Mouse (Mus musculus) cerebellum, adult 2 months (tissue): ENCODE data around the gene Gna13.

Experiments used
- CTCF ChIP-seq: fragments of 200-500 bp; IDR thresholded peaks from 2 replicates; pipeline ENCODE4 v1.5.1; 2011; ENCODE audit warnings: low read depth, mild to moderate bottlenecking, control low read depth, low read length, moderate library complexity, borderline replicate concordance; ENCODE audit not compliant: insufficient read depth
- POLR2A ChIP-seq: fragments of 200-500 bp; IDR thresholded peaks from 2 replicates; pipeline ENCODE4 v1.6.1; 2011; ENCODE audit warnings: low read length, control low read depth, borderline replicate concordance; ENCODE audit not compliant: insufficient read depth

DNA sequence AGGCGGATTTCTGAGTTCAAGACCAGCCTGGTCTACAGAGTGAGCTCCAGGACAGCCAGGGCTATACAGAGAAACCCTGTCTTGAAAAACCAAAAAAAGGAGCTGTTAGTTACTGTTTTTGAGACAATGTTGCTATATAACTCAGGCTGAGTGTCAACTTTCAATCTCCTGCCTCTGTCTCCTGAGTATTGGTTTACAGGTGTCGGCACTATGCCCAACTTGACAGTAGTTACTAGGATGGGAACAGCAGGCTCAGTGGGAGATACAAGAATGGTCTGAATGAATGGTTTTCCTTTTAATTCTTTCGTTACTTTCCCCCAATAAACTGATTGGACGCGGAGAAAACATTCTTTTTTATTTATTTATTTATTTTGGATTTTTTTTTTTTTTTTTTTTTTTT lies 64.7 kb downstream of the Gna13 start:
- TF ChIP-seq CTCF (no peak), POLR2A (no peak)
